Mouse (Mus musculus): Measurements from ENCODE around the gene Csrnp2. TPM values are rescaled to one million over a fixed set of nuclear protein-coding genes. Genes with fewer than 3 reads are reported as not detected.

The Csrnp2 gene
- total RNA-seq, 2 experiments from 2014 or later: 27.6 to 28.9 TPM

DNA sequence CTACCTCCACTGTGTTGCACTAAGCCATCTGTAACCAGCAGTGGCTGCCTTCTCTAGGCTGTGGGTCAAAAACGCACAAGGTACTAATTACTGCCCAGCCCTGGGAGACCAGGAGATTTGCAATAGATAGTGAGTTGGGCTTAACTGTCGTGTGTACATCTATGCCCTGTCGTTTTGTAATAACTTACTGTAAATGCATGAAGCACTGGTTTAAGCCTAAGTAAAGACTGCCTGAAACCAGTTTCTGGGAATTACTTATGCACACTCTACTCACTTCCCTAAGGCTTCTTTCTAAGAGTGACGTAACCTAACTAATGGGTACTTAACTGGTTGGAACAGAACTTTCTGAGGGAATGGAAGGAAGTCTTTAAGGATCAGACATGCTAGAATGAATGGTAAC lies 16.4 kb downstream of the Csrnp2 start:
- no peak for DNase-seq (ENCODE audit: low spot score in 2 of 2)

- DNase-seq (ENCODE audit: low spot score in 2 of 2): no peak
Observed at GRCm38 (mm10) chr15:100478351-100478750, 16.9 kb downstream of the Csrnp2 start.

GRCm38 (mm10) chr15:100473926-100474503 lies 21.3 kb downstream of the Csrnp2 start:
- DNase-seq (ENCODE audit: low spot score in 2 of 2): no peak

DNA sequence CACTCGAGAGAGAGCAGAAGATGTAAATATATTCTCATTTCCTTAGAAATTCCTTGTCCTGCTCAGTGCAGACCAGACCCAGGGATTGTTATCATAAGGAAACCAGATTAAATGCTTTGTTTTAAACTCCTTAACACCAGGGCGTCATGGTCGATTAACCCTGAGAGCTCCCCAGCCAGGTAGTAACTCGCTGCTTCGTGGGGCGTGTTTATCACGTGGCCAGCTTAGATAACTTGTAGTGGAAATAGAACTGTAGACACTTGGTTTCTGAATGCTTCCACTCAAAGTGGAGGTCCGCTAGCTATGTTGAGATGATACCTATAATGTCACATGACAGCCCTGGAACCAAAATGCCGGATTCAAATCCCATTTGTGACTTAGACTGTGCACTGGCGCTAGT lies 25.3 kb downstream of the Csrnp2 start:
- DNase-seq (ENCODE audit: low spot score in 2 of 2): no peak

DNA sequence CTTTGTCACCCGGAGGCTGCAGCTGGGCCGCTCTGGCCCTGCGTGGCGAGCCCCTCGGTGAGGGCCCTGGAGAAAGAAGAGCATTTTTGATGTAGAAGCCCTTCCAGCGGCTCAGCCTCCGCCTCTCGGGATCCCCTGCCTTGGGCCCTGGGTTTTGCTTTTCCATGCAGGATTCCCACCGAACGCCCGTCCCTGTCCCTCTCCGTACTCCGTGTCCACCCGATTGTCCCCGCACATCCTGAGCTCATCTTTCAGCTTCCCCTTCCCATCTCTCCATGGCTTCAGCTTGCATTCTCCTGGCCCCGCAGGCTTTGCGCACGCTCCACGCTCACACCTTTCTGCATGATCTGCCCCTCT lies 26.1 kb downstream of the Csrnp2 start:
- no peak for DNase-seq (ENCODE audit: low spot score in 2 of 2)

DNA sequence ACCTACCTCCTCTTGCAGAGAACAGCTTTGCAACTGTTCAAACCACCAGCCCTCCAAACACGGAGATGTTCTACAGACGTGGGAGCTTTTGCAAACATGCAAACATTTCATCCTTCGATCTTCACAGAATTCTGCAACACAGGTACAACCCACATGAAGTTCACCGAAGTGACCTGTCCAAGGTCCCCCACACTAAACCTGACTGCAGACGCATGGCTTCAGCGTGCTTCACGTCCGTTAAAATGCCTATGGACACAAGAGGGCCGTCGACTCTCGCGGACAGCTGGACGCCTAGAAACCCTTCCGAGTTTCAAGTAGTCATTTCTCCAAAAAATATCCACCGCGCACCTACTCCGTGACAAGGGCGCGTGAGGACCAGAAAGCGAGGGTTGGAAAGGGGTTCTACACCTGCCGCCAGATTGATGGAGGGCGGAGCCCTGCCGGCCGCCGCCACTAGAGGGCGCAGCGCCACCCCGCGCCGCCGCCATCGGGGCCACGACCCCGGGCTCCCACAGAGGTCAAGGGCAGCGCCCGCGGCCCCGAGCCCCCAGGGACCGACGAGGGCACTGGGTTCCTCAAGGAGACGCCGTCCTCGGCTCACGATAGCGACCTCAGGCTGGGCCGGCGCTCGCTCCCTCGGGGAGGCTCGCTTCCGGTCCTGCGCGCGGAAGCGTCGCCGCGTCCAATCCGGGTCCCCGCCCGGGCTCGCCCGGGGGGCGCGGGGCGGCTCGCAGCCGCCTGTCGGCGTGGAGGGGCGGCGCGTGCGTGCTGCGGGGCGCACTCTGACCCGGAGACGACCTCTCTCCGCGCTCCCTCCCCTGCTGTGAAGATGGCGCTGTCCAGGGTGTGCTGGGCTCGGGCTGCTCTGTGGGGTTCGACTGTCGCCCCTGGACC lies 26.7 kb downstream of the Csrnp2 start, which contains the start of gene Letmd1:
Letmd1 (plus strand) TSS at position 729 of the 894 bp plus-strand sequence.
- DNase-seq (ENCODE audit: low spot score in 2 of 2): peak; percentile 89 to 93

DNA sequence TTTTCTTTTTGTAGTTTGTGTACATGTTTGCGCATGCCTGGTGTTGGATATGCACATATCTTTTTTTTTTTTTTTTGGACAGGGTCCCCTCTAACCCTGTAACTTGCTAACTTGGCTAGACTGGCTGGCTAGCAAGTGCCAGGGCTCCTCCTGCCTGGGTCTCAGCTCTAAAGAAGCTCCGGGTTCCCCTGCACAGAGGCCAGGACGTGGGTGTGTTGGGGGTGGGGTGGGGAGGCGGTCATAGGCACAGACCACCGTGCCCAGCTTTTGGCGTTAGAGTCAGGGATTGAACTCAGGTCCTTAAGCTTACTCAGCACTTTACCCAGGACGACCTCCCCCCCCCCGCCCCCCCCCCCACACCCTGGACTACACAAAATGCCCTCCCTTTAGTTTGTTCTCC lies 27.6 kb downstream of the Csrnp2 start:
- DNase-seq (ENCODE audit: low spot score in 2 of 2): no peak

DNA sequence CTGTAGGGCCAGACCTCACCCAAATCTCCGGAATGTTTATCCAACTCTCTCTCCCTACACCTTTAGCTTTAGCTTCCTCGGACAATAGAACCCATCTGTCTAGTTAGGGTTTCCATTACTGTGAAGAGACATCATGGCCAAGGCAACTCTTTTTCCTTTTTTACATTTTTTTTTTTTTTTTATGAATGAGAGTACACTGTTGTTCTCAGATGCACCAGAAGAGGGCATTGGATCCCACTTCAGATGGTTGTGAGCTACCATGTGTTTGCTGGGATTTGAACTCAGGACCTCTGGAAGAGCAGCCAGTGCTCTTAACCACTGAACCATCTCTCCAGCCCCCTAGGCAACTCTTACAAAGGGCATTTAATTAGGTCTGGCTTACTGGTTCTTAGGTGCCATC lies 29.9 kb downstream of the Csrnp2 start:
- DNase-seq (ENCODE audit: low spot score in 2 of 2): no peak

DNA sequence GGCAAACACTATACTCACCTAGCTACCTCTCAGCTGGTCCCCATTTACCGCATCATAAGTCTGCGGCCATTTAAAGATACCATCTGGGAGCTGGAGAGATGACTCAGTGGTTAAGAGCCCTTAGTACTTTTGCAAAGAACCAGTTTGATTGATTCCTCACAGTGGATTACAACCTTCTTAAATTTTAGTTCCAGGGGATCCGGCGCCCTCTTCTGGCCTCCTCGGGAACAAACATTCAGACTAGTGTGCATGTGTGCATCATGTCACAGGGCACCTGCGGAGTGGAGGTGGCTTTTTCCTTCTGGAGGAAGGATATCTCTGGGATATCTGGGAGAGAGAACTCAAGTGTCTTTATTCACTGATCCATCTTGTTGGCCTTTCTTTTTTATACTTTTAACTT lies 31.6 kb downstream of the Csrnp2 start:
- peak; percentile 70 to 81 for DNase-seq (ENCODE audit: low spot score in 2 of 2)

- DNase-seq (ENCODE audit: low spot score in 2 of 2): no peak
Observed at GRCm38 (mm10) chr15:100462086-100462485, 33.2 kb downstream of the Csrnp2 start.

GRCm38 (mm10) chr15:100461646-100462045 lies 33.6 kb downstream of the Csrnp2 start:
- no peak for DNase-seq (ENCODE audit: low spot score in 2 of 2)

- no peak for DNase-seq (ENCODE audit: low spot score in 2 of 2)
Observed at GRCm38 (mm10) chr15:100460942-100461341, 34.3 kb downstream of the Csrnp2 start.

- DNase-seq (ENCODE audit: low spot score in 2 of 2): peak in 1 of 2 experiments; percentile 59
Observed at GRCm38 (mm10) chr15:100458055-100458454, 37.2 kb downstream of the Csrnp2 start.

DNA sequence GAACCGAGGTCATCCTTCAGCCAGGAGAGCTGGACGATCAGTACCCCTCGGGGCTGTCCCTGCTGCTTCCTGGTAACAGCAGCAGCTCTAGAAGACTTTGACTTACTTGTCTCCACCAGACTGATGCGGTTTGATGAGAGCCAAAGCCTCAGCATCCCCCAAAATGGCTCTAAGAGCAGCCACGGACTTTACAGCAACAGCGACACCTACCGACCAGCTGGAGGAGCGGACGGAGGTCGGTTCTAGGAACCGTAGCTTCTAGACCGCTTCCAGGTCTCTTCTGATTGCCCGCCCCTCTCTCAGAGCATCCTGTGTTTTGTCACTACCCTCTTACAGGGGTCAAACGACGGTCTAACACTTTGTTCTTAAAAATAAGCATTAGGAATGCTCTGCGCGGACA lies 37.9 kb downstream of the Csrnp2 start:
- DNase-seq (ENCODE audit: low spot score in 2 of 2): peak in 1 of 2 experiments; percentile 69

- no peak for DNase-seq (ENCODE audit: low spot score in 2 of 2)
Observed at GRCm38 (mm10) chr15:100456356-100456991, 38.8 kb downstream of the Csrnp2 start.

DNA sequence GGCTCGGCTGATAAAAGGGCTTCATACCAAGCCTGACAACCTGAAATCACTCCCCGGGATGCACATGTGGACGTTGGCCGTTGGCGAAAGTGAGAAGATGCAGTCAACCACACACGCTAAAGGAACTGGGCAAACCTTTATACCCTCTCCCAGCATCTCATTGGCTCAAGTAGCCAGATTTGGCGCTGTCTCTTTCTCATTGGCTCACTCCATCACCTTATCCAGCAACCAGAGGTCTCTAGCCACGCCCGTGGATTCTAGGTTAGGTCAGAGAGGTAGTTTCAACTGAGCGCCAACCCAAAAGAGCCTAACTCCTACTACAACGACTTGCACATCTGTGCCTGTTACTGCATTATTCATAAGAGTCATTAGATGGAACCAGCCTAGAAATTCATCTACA lies 42.8 kb downstream of the Csrnp2 start:
- no peak for DNase-seq (ENCODE audit: low spot score in 2 of 2)

DNA sequence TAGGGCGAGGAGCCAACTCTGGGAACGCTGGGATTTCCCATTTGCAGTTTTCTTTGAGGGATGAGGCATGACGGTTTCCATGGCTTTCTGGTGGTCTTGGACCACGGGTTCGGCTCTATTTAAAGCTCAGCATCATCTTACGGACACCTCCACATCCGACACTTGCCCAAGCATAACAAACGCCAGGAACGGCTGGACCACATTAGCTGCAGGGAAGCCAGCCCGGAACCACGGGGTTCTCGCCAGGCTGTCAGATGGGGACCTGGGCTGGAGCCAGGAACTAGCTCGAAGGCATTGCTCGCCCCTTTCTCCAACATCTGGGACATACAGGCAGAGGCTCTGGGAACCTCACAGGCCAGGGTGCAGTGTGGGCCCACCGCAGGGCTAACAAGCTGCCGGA lies 44.0 kb downstream of the Csrnp2 start:
- peak; percentile 61 to 64 for DNase-seq (ENCODE audit: low spot score in 2 of 2)

DNA sequence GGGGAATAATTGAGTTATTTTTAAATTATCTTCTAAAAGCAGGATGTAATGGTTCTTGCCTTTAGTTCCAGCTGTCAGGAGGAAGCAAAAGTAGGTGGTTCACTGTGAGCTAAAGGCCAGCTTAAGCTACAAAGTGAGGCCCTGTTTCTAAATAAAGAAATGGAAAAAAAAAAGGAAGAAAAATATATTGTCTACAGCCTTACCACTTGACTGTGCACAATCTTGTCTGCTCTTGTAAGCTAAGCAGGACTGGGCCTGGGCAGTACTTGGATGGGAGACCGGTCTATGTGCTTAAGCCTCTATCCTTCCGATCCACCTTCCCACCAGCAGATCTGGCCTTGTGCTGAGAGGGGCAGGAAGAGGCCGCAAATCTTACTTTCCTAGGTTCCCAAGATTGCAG lies 45.8 kb downstream of the Csrnp2 start:
- no peak for DNase-seq (ENCODE audit: low spot score in 2 of 2)

GRCm38 (mm10) chr15:100448572-100448971 lies 46.7 kb downstream of the Csrnp2 start:
- no peak for DNase-seq (ENCODE audit: low spot score in 2 of 2)

DNA sequence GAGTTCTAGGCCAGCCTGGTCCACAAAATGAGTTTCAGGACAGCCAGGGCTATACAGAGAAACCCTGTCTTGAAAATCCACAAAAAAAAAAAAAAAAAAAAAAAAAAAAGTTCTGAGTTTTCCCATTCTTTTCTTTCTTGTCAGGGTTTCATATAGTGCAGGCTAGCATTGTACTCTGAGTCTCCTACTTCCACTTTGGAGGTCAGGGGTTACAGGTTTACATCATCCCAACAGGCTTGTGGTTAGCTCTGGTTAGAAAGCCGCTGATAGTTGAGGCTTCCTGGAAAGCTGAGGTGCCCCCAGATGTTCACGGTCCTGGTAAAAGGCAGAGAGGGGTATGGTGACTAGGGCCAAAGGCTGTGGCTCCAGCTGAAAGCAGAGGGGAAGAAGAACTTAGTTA lies 48.4 kb downstream of the Csrnp2 start:
- no peak for DNase-seq (ENCODE audit: low spot score in 2 of 2)

DNA sequence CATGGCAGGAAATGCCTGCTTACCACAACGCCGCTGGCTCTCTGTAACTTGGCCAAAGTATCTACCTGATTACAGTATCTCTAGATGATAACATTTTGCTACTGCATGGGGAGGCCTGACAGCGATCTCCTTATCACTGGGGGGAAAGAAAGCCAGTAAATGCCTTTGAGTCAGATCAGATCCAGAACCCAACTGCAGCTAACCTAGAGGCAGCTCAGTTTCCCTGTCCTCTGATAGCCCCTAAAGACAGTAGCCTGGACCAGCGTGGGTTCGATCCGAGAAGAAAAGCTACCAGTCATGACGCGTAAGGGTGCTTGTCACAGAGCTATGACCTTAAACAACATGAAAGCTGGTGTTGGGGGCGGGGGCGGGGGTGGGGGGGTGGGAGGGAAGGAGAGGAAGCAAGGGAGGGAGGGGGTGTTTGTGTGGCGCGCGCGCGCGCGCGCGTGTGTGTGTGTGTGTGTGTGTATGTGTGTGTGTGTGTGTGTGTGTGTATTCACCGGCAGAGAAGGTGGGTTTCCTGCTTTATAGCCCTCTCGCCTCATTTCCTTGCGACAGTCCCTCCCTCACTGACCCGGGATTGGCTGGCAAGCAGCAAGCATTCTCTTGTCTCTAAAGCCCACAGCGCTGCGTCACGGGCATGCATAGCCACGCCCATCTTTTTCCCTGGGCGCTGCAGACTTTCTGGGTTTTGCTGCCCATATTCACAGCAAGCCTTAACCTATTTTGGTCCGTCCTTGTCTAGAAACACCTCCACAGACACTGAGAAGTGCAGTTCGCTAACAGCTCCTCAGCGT lies 52.0 kb downstream of the Csrnp2 start:
- DNase-seq (ENCODE audit: low spot score in 2 of 2): peak; percentile 75 to 89

Measured in layer of hippocampus, postnatal 14 days (tissue).